Mouse (Mus musculus): Measurements from ENCODE around the gene Pla2g12a. TPM values are rescaled to one million over a fixed set of nuclear protein-coding genes. Genes with fewer than 3 reads are reported as not detected.
A peak's percentile ranks its signal among the peaks of the same experiment; 100 is the strongest.

Pla2g12a gene
- total and polyA plus RNA-seq, 2 experiments from 2014 or later, result 28.5 to 53.3 TPM

GRCm38 (mm10) chr3:129930213-129930778, 51.9 kb downstream of the Pla2g12a start:
- no peak for DNase-seq (ENCODE audit: low spot score)

GRCm38 (mm10) chr3:129932443-129932842, 54.0 kb downstream of the Pla2g12a start:
- Histone ChIP-seq H3K4me1 (ENCODE audit: insufficient read depth, low read length) (no peaks in the 10 kb centered on the region), H3K4me2 (ENCODE audit: low read depth, low read length) (no peak overlapping the region), H3K4me3 (ENCODE audit: low read length) (no peak overlapping the region), H3K36me3 (ENCODE audit: insufficient read depth, low read length) (no peaks in the 10 kb centered on the region), H3K27me3 (ENCODE audit: insufficient read depth, low read length) (no peaks in the 10 kb centered on the region), H3K9ac (replicated peaks; ENCODE audit: low read length) (no peak overlapping the region), H3K9me3 (ENCODE audit: low read length) (no peaks in the 10 kb centered on the region), H3K27ac (no peak overlapping the region)
- ATAC-seq, result no peak
- DNase-seq (ENCODE audit: low spot score), result no peak
- TF ChIP-seq CTCF (IDR thresholded peaks at IDR 0.05; ENCODE audit: low read depth), result peak; percentile 44
- WGBS, result 51% methylated on average over 4 of the region's 4 CpGs

More at GRCm38 (mm10) chr3:129930213-129930778, 51.9 kb downstream of the Pla2g12a start:
- Histone ChIP-seq H3K9ac (replicated peaks; ENCODE audit: low read length) (no peak overlapping the region), H3K36me3 (ENCODE audit: insufficient read depth, low read length) (no peaks in the 10 kb centered on the region), H3K9me3 (ENCODE audit: low read length) (no peaks in the 10 kb centered on the region), H3K4me3 (ENCODE audit: low read length) (no peak overlapping the region), H3K4me1 (ENCODE audit: insufficient read depth, low read length) (no peaks in the 10 kb centered on the region), H3K27me3 (ENCODE audit: insufficient read depth, low read length) (no peaks in the 10 kb centered on the region), H3K27ac (no peak overlapping the region), H3K4me2 (ENCODE audit: low read depth, low read length) (no peak overlapping the region)
- no peak for TF ChIP-seq CTCF (IDR thresholded peaks at IDR 0.05; ENCODE audit: low read depth)
- 68% methylated on average over 6 of the region's 6 CpGs for WGBS
- ATAC-seq, result no peak

GRCm38 (mm10) chr3:129936561-129936960, 58.2 kb downstream of the Pla2g12a start:
- Histone ChIP-seq H3K4me1 (ENCODE audit: insufficient read depth, low read length) (no peaks in the 10 kb centered on the region), H3K27ac (no peak overlapping the region), H3K36me3 (ENCODE audit: insufficient read depth, low read length) (no peaks in the 10 kb centered on the region), H3K4me2 (ENCODE audit: low read depth, low read length) (no peak overlapping the region), H3K4me3 (ENCODE audit: low read length) (no peak overlapping the region), H3K9me3 (ENCODE audit: low read length) (no peaks in the 10 kb centered on the region), H3K27me3 (ENCODE audit: insufficient read depth, low read length) (no peaks in the 10 kb centered on the region), H3K9ac (replicated peaks; ENCODE audit: low read length) (no peak overlapping the region)
- WGBS, result 60% methylated on average over 9 of the region's 9 CpGs
- DNase-seq (ENCODE audit: low spot score) (no peak), ATAC-seq (no peak)
- TF ChIP-seq CTCF (IDR thresholded peaks at IDR 0.05; ENCODE audit: low read depth), result no peak

- no peak for TF ChIP-seq CTCF (IDR thresholded peaks at IDR 0.05; ENCODE audit: low read depth)
- 62% methylated on average over 3 of the region's 3 CpGs for WGBS
- H3K9me3 ChIP-seq (ENCODE audit: low read length), result no peaks in the 10 kb centered on the region
- H3K27ac ChIP-seq, result no peak overlapping the region
- no peaks in the 10 kb centered on the region for H3K27me3 ChIP-seq (ENCODE audit: insufficient read depth, low read length)
- no peak overlapping the region for H3K4me2 ChIP-seq (ENCODE audit: low read depth, low read length)
- no peak overlapping the region for H3K9ac ChIP-seq (replicated peaks; ENCODE audit: low read length)
- H3K36me3 ChIP-seq (ENCODE audit: insufficient read depth, low read length), result no peaks in the 10 kb centered on the region
- H3K4me1 ChIP-seq (ENCODE audit: insufficient read depth, low read length), result no peaks in the 10 kb centered on the region
- ATAC-seq, result no peak
- no peak overlapping the region for H3K4me3 ChIP-seq (ENCODE audit: low read length)
- no peak for DNase-seq (ENCODE audit: low spot score)
These were observed 59.4 kb downstream of the Pla2g12a start for GRCm38 (mm10) chr3:129937848-129938247.

GRCm38 (mm10) chr3:129939058-129939457, 60.7 kb downstream of the Pla2g12a start:
- no peak overlapping the region for H3K27ac ChIP-seq
- H3K9ac ChIP-seq (replicated peaks; ENCODE audit: low read length), result no peak overlapping the region
- DNase-seq (ENCODE audit: low spot score), result no peak
- no peaks in the 10 kb centered on the region for H3K4me1 ChIP-seq (ENCODE audit: insufficient read depth, low read length)
- no peaks in the 10 kb centered on the region for H3K27me3 ChIP-seq (ENCODE audit: insufficient read depth, low read length)
- ATAC-seq, result no peak
- no peaks in the 10 kb centered on the region for H3K9me3 ChIP-seq (ENCODE audit: low read length)
- no peaks in the 10 kb centered on the region for H3K36me3 ChIP-seq (ENCODE audit: insufficient read depth, low read length)
- H3K4me3 ChIP-seq (ENCODE audit: low read length), result no peak overlapping the region
- TF ChIP-seq CTCF (IDR thresholded peaks at IDR 0.05; ENCODE audit: low read depth), result no peak
- no peak overlapping the region for H3K4me2 ChIP-seq (ENCODE audit: low read depth, low read length)
- 53% methylated on average over 7 of the region's 7 CpGs for WGBS

- H3K4me3 ChIP-seq (ENCODE audit: low read length), result no peak overlapping the region
- DNase-seq (ENCODE audit: low spot score) (no peak), ATAC-seq (no peak)
- no peaks in the 10 kb centered on the region for H3K9me3 ChIP-seq (ENCODE audit: low read length)
- H3K9ac ChIP-seq (replicated peaks; ENCODE audit: low read length), result no peak overlapping the region
- WGBS, result 93% methylated on average over 2 of the region's 2 CpGs
- H3K4me2 ChIP-seq (ENCODE audit: low read depth, low read length), result no peak overlapping the region
- no peaks in the 10 kb centered on the region for H3K4me1 ChIP-seq (ENCODE audit: insufficient read depth, low read length)
- H3K27me3 ChIP-seq (ENCODE audit: insufficient read depth, low read length), result no peaks in the 10 kb centered on the region
- H3K36me3 ChIP-seq (ENCODE audit: insufficient read depth, low read length), result no peaks in the 10 kb centered on the region
- H3K27ac ChIP-seq, result no peak overlapping the region
- TF ChIP-seq CTCF (IDR thresholded peaks at IDR 0.05; ENCODE audit: low read depth), result no peak
These were observed 62.4 kb downstream of the Pla2g12a start for GRCm38 (mm10) chr3:129940780-129941179.

GRCm38 (mm10) chr3:129941291-129941690, 62.9 kb downstream of the Pla2g12a start:
- TF ChIP-seq CTCF (IDR thresholded peaks at IDR 0.05; ENCODE audit: low read depth), result no peak
- ATAC-seq, result no peak
- 100% methylated on average over 1 of the region's 1 CpGs for WGBS

More at GRCm38 (mm10) chr3:129941291-129941690, 62.9 kb downstream of the Pla2g12a start:
- no peak for DNase-seq (ENCODE audit: low spot score)
- Histone ChIP-seq H3K9ac (replicated peaks; ENCODE audit: low read length) (no peak overlapping the region), H3K27me3 (ENCODE audit: insufficient read depth, low read length) (no peaks in the 10 kb centered on the region), H3K4me3 (ENCODE audit: low read length) (no peak overlapping the region), H3K9me3 (ENCODE audit: low read length) (no peaks in the 10 kb centered on the region), H3K27ac (no peak overlapping the region), H3K4me2 (ENCODE audit: low read depth, low read length) (no peak overlapping the region), H3K36me3 (ENCODE audit: insufficient read depth, low read length) (no peaks in the 10 kb centered on the region), H3K4me1 (ENCODE audit: insufficient read depth, low read length) (no peaks in the 10 kb centered on the region)
